Mouse (Mus musculus) liver, embryonic 11.5 days (tissue): ENCODE data around the gene Cox7b. TPM values are rescaled to one million over a fixed set of nuclear protein-coding genes. Genes with fewer than 3 reads are reported as not detected.

Experiments
- ATAC-seq: fragments of 200-750 bp; cut with Nextera tagmentation; replicated peaks from 2 replicates; pipeline ENCODE4 v1.8.0; 2017; ENCODE audit warnings: moderate number of reproducible peaks, mild to moderate bottlenecking, moderate TSS enrichment, moderate library complexity; ENCODE audit not compliant: low FRiP score
- DNase-seq: peaks from one replicate; pipeline ENCODE4 v3.0.0-alpha.2; 2017; ENCODE audit warnings: low spot score
- H3K27ac ChIP-seq: fragments of 300-500 bp; sonication (generic); 2 replicates; pipeline ENCODE4 v1.5.1; 2014; ENCODE audit warnings: mild to moderate bottlenecking, low read depth, low read length, control low read depth
- H3K27me3 ChIP-seq: fragments of 300-500 bp; sonication (generic); replicated peaks from 2 replicates; pipeline ENCODE4 v1.6.1; 2014; ENCODE audit warnings: low read length, mixed read lengths; ENCODE audit not compliant: control insufficient read depth, insufficient read depth
- H3K36me3 ChIP-seq: fragments of 300-500 bp; sonication (generic); 2 replicates; pipeline ENCODE4 v1.6.1; 2014; ENCODE audit warnings: mild to moderate bottlenecking, low read length, moderate library complexity, mixed read lengths; ENCODE audit not compliant: control insufficient read depth, insufficient read depth
- H3K4me1 ChIP-seq: fragments of 300-500 bp; sonication (generic); replicated peaks from 2 replicates; pipeline ENCODE4 v1.6.1; 2014; ENCODE audit warnings: low read length, mixed read lengths; ENCODE audit not compliant: control insufficient read depth, insufficient read depth
- H3K4me2 ChIP-seq: fragments of 300-500 bp; sonication (generic); 2 replicates; pipeline ENCODE4 v1.6.1; 2014; ENCODE audit warnings: mild to moderate bottlenecking, control low read depth, moderate library complexity
- H3K4me3 ChIP-seq: fragments of 300-500 bp; sonication (generic); 2 replicates; pipeline ENCODE4 v1.5.1; 2014; ENCODE audit warnings: low read depth, low read length, control low read depth
- H3K9ac ChIP-seq: fragments of 300-500 bp; sonication (generic); 2 replicates; pipeline ENCODE4 v1.6.1; 2014; ENCODE audit warnings: low read depth, low read length, control low read depth
- H3K9me3 ChIP-seq: fragments of 300-500 bp; sonication (generic); 2 replicates; pipeline ENCODE4 v1.6.1; 2016; ENCODE audit warnings: low read length, inconsistent platforms, mixed read lengths; ENCODE audit not compliant: control insufficient read depth
- WGBS: fragments of 180-500 bp; shearing (Covaris S2); extraction: QIAGEN DNeasy Blood & Tissue Kit; methylation state at CpG from one replicate; pipeline ENCODE4 v1.1.7; 2014; 5-methylcytosine and 5-hydroxymethylcytosine counted together
- polyA plus RNA-seq: library from polyadenylated mRNA; unstranded; fragments of >200 nt; fragmentation: Nextera tagmentation; extraction: Ambion mirVana; gene quantifications from 2 replicates; pipeline ENCODE4 v1.2.1, GENCODE M21; 2014

Cox7b gene
- polyA plus RNA-seq, 1 experiment from 2014 or later = 493 TPM

DNA sequence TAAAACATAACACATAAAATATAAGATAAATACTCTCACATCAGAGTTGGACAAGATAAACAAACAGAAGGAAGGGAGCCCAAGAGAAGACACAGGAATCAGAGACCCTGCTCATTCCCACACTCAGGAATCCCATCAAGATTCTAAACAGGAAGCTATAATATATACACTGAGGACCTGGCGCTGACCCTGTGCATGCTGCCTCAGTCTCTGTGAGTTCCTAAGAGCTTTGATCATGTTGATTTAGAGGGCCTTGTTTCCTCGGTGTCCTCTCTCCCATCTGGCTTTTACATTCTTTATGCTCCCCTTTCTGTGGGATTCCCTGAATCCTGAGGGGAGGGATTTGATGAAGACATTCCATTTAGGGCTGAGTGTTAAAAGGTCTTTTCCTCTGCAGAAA lies 30.0 kb downstream of the Cox7b start:
- H3K9me3 ChIP-seq = no peaks in the 10 kb centered on the region
- peaks cover 14% of the 10 kb centered on the region for H3K4me1 ChIP-seq
- no peak overlapping the region for H3K27ac ChIP-seq
- no peaks in the 10 kb centered on the region for H3K27me3 ChIP-seq
- WGBS = 52% methylated on average over 2 of the region's 2 CpGs
- no peak overlapping the region for H3K9ac ChIP-seq
- H3K36me3 ChIP-seq = no peaks in the 10 kb centered on the region
- no peak overlapping the region; the same call in 1 of the 2 replicates for H3K4me2 ChIP-seq
- DNase-seq = no peak
- H3K4me3 ChIP-seq = no peak overlapping the region
- ATAC-seq = no peak

DNA sequence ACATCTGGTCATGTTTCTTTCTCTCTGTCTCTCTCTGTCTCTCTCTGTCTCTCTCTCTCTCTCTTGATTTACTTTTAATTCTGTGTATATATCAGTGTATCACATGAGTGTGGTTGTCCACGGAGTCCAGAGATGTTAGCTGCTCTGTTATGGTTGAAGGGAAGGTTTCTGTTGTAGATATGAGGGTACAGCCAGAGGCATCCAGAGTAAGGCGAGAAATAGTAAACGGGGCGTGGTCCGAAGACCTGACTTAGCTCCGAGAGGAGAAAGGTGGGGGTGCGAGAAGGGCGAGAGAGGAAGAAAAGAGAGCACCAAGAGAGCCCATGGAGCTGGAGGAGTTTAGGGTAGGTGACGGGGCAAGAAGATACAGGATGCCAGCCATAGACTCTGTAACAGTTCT lies 30.4 kb downstream of the Cox7b start:
- DNase-seq = no peak
- H3K4me2 ChIP-seq = peak overlapping the region; percentile 27
- H3K9me3 ChIP-seq = no peaks in the 10 kb centered on the region
- no peak overlapping the region for H3K4me3 ChIP-seq
- no peak overlapping the region for H3K27ac ChIP-seq
- no peaks in the 10 kb centered on the region for H3K27me3 ChIP-seq
- H3K4me1 ChIP-seq = peaks cover 14% of the 10 kb centered on the region
- 42% methylated on average over 9 of the region's 9 CpGs for WGBS
- no peak overlapping the region for H3K9ac ChIP-seq
- ATAC-seq = peak; percentile 45; the same call in 1 of the 2 replicates
- H3K36me3 ChIP-seq = no peaks in the 10 kb centered on the region

DNA sequence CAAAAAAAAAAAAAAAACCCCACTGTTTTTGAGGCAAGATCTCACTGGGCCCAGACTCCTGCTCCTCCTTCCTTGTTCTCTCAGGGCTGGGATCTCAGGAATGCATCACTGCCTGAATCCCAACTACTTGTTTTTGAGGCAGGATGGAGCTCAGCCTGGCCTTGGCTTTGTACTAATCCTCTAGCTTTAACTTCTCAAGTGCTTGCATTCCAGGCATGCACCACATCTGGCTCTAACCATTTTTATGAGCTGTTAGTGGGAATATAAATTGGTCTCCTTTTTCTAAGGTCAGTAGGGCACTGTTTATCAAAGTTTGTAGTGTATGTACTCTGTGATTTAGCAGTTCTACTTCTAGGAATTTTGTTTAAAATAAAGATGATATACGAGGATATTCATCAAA lies 32.7 kb downstream of the Cox7b start:
- no peak overlapping the region for H3K4me3 ChIP-seq
- DNase-seq = no peak
- WGBS = 57% methylated on average over 1 of the region's 1 CpGs
- H3K9me3 ChIP-seq = no peaks in the 10 kb centered on the region
- H3K27me3 ChIP-seq = no peaks in the 10 kb centered on the region
- no peak overlapping the region for H3K27ac ChIP-seq
- ATAC-seq = no peak
- no peak overlapping the region for H3K4me2 ChIP-seq
- H3K4me1 ChIP-seq = peaks cover 12% of the 10 kb centered on the region
- H3K36me3 ChIP-seq = no peaks in the 10 kb centered on the region
- H3K9ac ChIP-seq = no peak overlapping the region

Other genes with a start within 250 kb of the Cox7b start
- 96.3 and 99.3 TPM in 2 replicates for gene Atrx, start 86.3 kb upstream of the Cox7b start, polyA plus RNA-seq
- 56.8 and 61.2 TPM in 2 replicates for gene Magt1, start 3.8 kb upstream of the Cox7b start, polyA plus RNA-seq
- gene Atp7a, start 11.6 kb downstream of the Cox7b start, polyA plus RNA-seq = 16.2 and 19.7 TPM in 2 replicates
- 0.65 and 1.1 TPM in 2 replicates for gene Tlr13, start 127.5 kb downstream of the Cox7b start, polyA plus RNA-seq
- gene Pgk1, start 171.4 kb downstream of the Cox7b start, polyA plus RNA-seq = 586 and 640 TPM in 2 replicates
- gene Taf9b, start 205.5 kb downstream of the Cox7b start, polyA plus RNA-seq = 10.0 and 10.6 TPM in 2 replicates
- gene Fnd3c2, start 239.7 kb downstream of the Cox7b start, polyA plus RNA-seq = not detected in 2 replicates